Mouse (Mus musculus) heart, embryonic 12.5 days (tissue): ENCODE measurements around the gene Prkd3. TPM values are rescaled to one million over a fixed set of nuclear protein-coding genes. Genes with fewer than 3 reads are reported as not detected.

Source experiments
- ATAC-seq: fragments of 200-750 bp; cut with Nextera tagmentation; 2 replicates; pipeline ENCODE4 v1.8.0; 2017; ENCODE audit warnings: moderate TSS enrichment, moderate library complexity; ENCODE audit not compliant: insufficient number of reproducible peaks, low FRiP score
- H3K27ac ChIP-seq: fragments of 300-500 bp; sonication (generic); 2 replicates; pipeline ENCODE4 v1.5.1; 2016; ENCODE audit warnings: mild to moderate bottlenecking, moderate library complexity; ENCODE audit not compliant: poor library complexity, severe bottlenecking
- H3K27me3 ChIP-seq: fragments of 300-500 bp; sonication (generic); replicated peaks from 2 replicates; pipeline ENCODE4 v1.6.1; 2016; ENCODE audit warnings: mild to moderate bottlenecking, moderate library complexity
- H3K36me3 ChIP-seq: fragments of 300-500 bp; sonication (generic); 2 replicates; pipeline ENCODE4 v1.6.1; 2016; ENCODE audit warnings: mild to moderate bottlenecking, moderate library complexity
- H3K4me1 ChIP-seq: fragments of 300-500 bp; sonication (generic); replicated peaks from 2 replicates; pipeline ENCODE4 v1.6.1; 2016; ENCODE audit warnings: mild to moderate bottlenecking
- H3K4me2 ChIP-seq: fragments of 300-500 bp; sonication (generic); 2 replicates; pipeline ENCODE4 v1.6.1; 2016; ENCODE audit warnings: mild to moderate bottlenecking, moderate library complexity
- H3K4me3 ChIP-seq: fragments of 300-500 bp; sonication (generic); 2 replicates; pipeline ENCODE4 v1.5.1; 2016; ENCODE audit warnings: mild to moderate bottlenecking
- H3K9ac ChIP-seq: fragments of 300-500 bp; sonication (generic); 2 replicates; pipeline ENCODE4 v1.6.1; 2016; ENCODE audit warnings: mild to moderate bottlenecking, moderate library complexity
- H3K9me3 ChIP-seq: fragments of 300-500 bp; sonication (generic); replicated peaks from 2 replicates; pipeline ENCODE4 v1.6.1; 2016; ENCODE audit warnings: mild to moderate bottlenecking, moderate library complexity
- WGBS: fragments of 180-500 bp; shearing (Covaris S2); methylation state at CpG from one replicate; pipeline ENCODE4 v1.1.7; 2016; 5-methylcytosine and 5-hydroxymethylcytosine counted together
- polyA plus RNA-seq: library from polyadenylated mRNA; unstranded; fragments of >200 nt; fragmentation: Nextera tagmentation; extraction: Ambion mirVana; gene quantifications from 2 replicates; pipeline ENCODE4 v1.2.1, GENCODE M21; 2016

Prkd3 gene
- polyA plus RNA-seq, 1 experiment from 2014 or later = 35.4 TPM

- peaks cover 55% of the 10 kb centered on the region for H3K36me3 ChIP-seq
Observed at GRCm38 (mm10) chr17:78968500-78968899, 52.1 kb downstream of the Prkd3 start.

GRCm38 (mm10) chr17:78966092-78966883, 54.3 kb downstream of the Prkd3 start:
- Histone ChIP-seq H3K27me3 (no peaks in the 10 kb centered on the region), H3K9ac (no peak overlapping the region), H3K4me3 (no peak overlapping the region), H3K27ac (no peak overlapping the region), H3K4me2 (no peak overlapping the region), H3K36me3 (peaks cover 61% of the 10 kb centered on the region), H3K4me1 (no peaks in the 10 kb centered on the region), H3K9me3 (no peaks in the 10 kb centered on the region)
- WGBS = 89% methylated on average over 11 of the region's 11 CpGs
- ATAC-seq = no peak

More at GRCm38 (mm10) chr17:78968500-78968899, 52.1 kb downstream of the Prkd3 start:
- Histone ChIP-seq H3K4me3 (no peak overlapping the region), H3K4me2 (no peak overlapping the region), H3K9me3 (no peaks in the 10 kb centered on the region), H3K27ac (no peak overlapping the region), H3K4me1 (no peaks in the 10 kb centered on the region), H3K27me3 (no peaks in the 10 kb centered on the region), H3K9ac (no peak overlapping the region)
- ATAC-seq = no peak
- 89% methylated on average over 3 of the region's 3 CpGs for WGBS

- no peaks in the 10 kb centered on the region for H3K27me3 ChIP-seq
- H3K4me2 ChIP-seq = no peak overlapping the region
- no peak overlapping the region for H3K27ac ChIP-seq
- H3K4me3 ChIP-seq = no peak overlapping the region
- WGBS = 84% methylated on average over 1 of the region's 1 CpGs
- no peaks in the 10 kb centered on the region for H3K9me3 ChIP-seq
- no peak overlapping the region for H3K9ac ChIP-seq
- H3K36me3 ChIP-seq = peaks cover 67% of the 10 kb centered on the region
- no peak for ATAC-seq
- H3K4me1 ChIP-seq = no peaks in the 10 kb centered on the region
Observed at GRCm38 (mm10) chr17:78964387-78964786, 56.2 kb downstream of the Prkd3 start.

GRCm38 (mm10) chr17:78959473-78959872, 61.1 kb downstream of the Prkd3 start:
- ATAC-seq = no peak
- no peak overlapping the region for H3K4me2 ChIP-seq
- no peaks in the 10 kb centered on the region for H3K4me1 ChIP-seq
- peaks cover 69% of the 10 kb centered on the region for H3K36me3 ChIP-seq
- WGBS = 74% methylated on average over 6 of the region's 6 CpGs
- H3K4me3 ChIP-seq = no peak overlapping the region
- H3K9me3 ChIP-seq = no peaks in the 10 kb centered on the region
- H3K9ac ChIP-seq = no peak overlapping the region
- no peaks in the 10 kb centered on the region for H3K27me3 ChIP-seq
- H3K27ac ChIP-seq = no peak overlapping the region

- H3K4me1 ChIP-seq = no peaks in the 10 kb centered on the region
- ATAC-seq = no peak
- H3K9ac ChIP-seq = no peak overlapping the region
- no peak overlapping the region for H3K27ac ChIP-seq
- 89% methylated on average over 8 of the region's 8 CpGs for WGBS
- H3K9me3 ChIP-seq = no peaks in the 10 kb centered on the region
- no peak overlapping the region for H3K4me3 ChIP-seq
- H3K4me2 ChIP-seq = no peak overlapping the region
- H3K36me3 ChIP-seq = peaks cover 78% of the 10 kb centered on the region
- no peaks in the 10 kb centered on the region for H3K27me3 ChIP-seq
Observed at GRCm38 (mm10) chr17:78953240-78953639, 67.4 kb downstream of the Prkd3 start.

- H3K27ac ChIP-seq = no peak overlapping the region
- H3K4me2 ChIP-seq = no peak overlapping the region
- WGBS = 88% methylated on average over 5 of the region's 5 CpGs
- H3K9ac ChIP-seq = no peak overlapping the region
- no peaks in the 10 kb centered on the region for H3K4me1 ChIP-seq
- peaks cover 82% of the 10 kb centered on the region for H3K36me3 ChIP-seq
- H3K27me3 ChIP-seq = no peaks in the 10 kb centered on the region
- H3K4me3 ChIP-seq = no peak overlapping the region
- ATAC-seq = no peak
- no peaks in the 10 kb centered on the region for H3K9me3 ChIP-seq
Observed at GRCm38 (mm10) chr17:78952070-78952469, 68.5 kb downstream of the Prkd3 start.

GRCm38 (mm10) chr17:78951225-78951624, 69.4 kb downstream of the Prkd3 start:
- no peak overlapping the region for H3K4me2 ChIP-seq
- H3K27me3 ChIP-seq = no peaks in the 10 kb centered on the region
- no peak for ATAC-seq
- H3K36me3 ChIP-seq = peaks cover 84% of the 10 kb centered on the region
- H3K9ac ChIP-seq = no peak overlapping the region
- H3K9me3 ChIP-seq = no peaks in the 10 kb centered on the region
- H3K4me1 ChIP-seq = no peaks in the 10 kb centered on the region
- 87% methylated on average over 5 of the region's 5 CpGs for WGBS
- H3K4me3 ChIP-seq = no peak overlapping the region
- no peak overlapping the region for H3K27ac ChIP-seq

- Histone ChIP-seq H3K27me3 (no peaks in the 10 kb centered on the region), H3K27ac (no peak overlapping the region), H3K36me3 (peaks cover 55% of the 10 kb centered on the region), H3K4me2 (no peak overlapping the region), H3K9ac (no peak overlapping the region), H3K4me1 (peaks cover 3% of the 10 kb centered on the region), H3K9me3 (no peaks in the 10 kb centered on the region), H3K4me3 (no peak overlapping the region)
- 64% methylated on average over 11 of the region's 11 CpGs for WGBS
- no peak for ATAC-seq
Observed at GRCm38 (mm10) chr17:78942579-78942978, 78.0 kb downstream of the Prkd3 start.

- no peaks in the 10 kb centered on the region for H3K9me3 ChIP-seq
- H3K9ac ChIP-seq = no peak overlapping the region
- no peak for ATAC-seq
- H3K4me3 ChIP-seq = no peak overlapping the region
- peaks cover 46% of the 10 kb centered on the region for H3K36me3 ChIP-seq
- H3K4me1 ChIP-seq = peaks cover 8% of the 10 kb centered on the region
- no peak overlapping the region for H3K4me2 ChIP-seq
- WGBS = 87% methylated on average over 4 of the region's 4 CpGs
- H3K27ac ChIP-seq = no peak overlapping the region
- H3K27me3 ChIP-seq = no peaks in the 10 kb centered on the region
Observed at GRCm38 (mm10) chr17:78938927-78939326, 81.7 kb downstream of the Prkd3 start.

GRCm38 (mm10) chr17:78937229-78937853, 83.3 kb downstream of the Prkd3 start:
- peak; percentile 15; the same call in 1 of the 2 replicates for ATAC-seq
- Histone ChIP-seq H3K27ac (peak overlapping the region; percentile 32; the same call in 1 of the 2 replicates), H3K36me3 (peaks cover 47% of the 10 kb centered on the region), H3K27me3 (no peaks in the 10 kb centered on the region), H3K4me1 (peaks cover 20% of the 10 kb centered on the region), H3K9me3 (no peaks in the 10 kb centered on the region), H3K4me2 (peak overlapping the region; percentile 90), H3K4me3 (peak overlapping the region; percentile 91), H3K9ac (peak overlapping the region; percentile 83)
- WGBS = 8% methylated on average over 26 of the region's 26 CpGs

GRCm38 (mm10) chr17:78936466-78937228, 84.0 kb downstream of the Prkd3 start, which contains the start of the genes Cebpz and Ndufaf7:
Gene Cebpz (minus strand): TSS chr17:78937066.
Gene Ndufaf7 (plus strand): TSS chr17:78937136.
- WGBS = under 1% methylated on average over 45 of the region's 45 CpGs
- H3K9me3 ChIP-seq = no peaks in the 10 kb centered on the region
- peak within 1 kb of the TSS; percentile 90 for H3K4me2 ChIP-seq
- peaks cover 47% of the 10 kb centered on the region for H3K36me3 ChIP-seq
- peaks cover 20% of the 10 kb centered on the region for H3K4me1 ChIP-seq
- no peaks in the 10 kb centered on the region for H3K27me3 ChIP-seq
- H3K9ac ChIP-seq = peak within 1 kb of the TSS; percentile 83
- peak; percentile 97 for ATAC-seq
- peak within 1 kb of the TSS; percentile 91 for H3K4me3 ChIP-seq
- peak within 1 kb of the TSS; percentile 32; the same call in 1 of the 2 replicates for H3K27ac ChIP-seq
